Mouse (Mus musculus) MEL (cell line): ENCODE measurements around the gene Tgfb1i1. TPM values are rescaled to one million over a fixed set of nuclear protein-coding genes. Genes with fewer than 3 reads are reported as not detected.

Experiments
- DNase-seq: peaks from one replicate; pipeline ENCODE4 v3.0.0; 2011; ENCODE audit warnings: low read depth, low spot score
- H3K27ac ChIP-seq: 2 replicates; pipeline ENCODE4 v1.5.1; 2012; ENCODE audit warnings: low read depth, mild to moderate bottlenecking, control low read depth, low read length, moderate library complexity; ENCODE audit not compliant: control insufficient read depth
- H3K27me3 ChIP-seq, 2 experiments: fragments of 150-350 bp in 1 of 2; sonication (generic) in 1 of 2; 2 replicates each; pipeline ENCODE4 v1.6.1; 2012; ENCODE audit warnings: low read length in 2 of 2, mild to moderate bottlenecking in 2 of 2, improper control_type of control experiment in 1 of 2, moderate library complexity in 1 of 2; ENCODE audit not compliant: insufficient read depth in 2 of 2, control insufficient read depth in 1 of 2
- H3K36me3 ChIP-seq, 2 experiments: 2 replicates each; pipeline ENCODE4 v1.6.1; 2012 to 2014; ENCODE audit warnings: low read length in 2 of 2, improper control_type of control experiment in 1 of 2, inconsistent platforms in 1 of 2, mild to moderate bottlenecking in 1 of 2; ENCODE audit not compliant: insufficient read depth in 2 of 2, control insufficient read depth in 1 of 2
- H3K4me1 ChIP-seq, 2 experiments: fragments of 150-350 bp in 1 of 2; sonication (generic) in 1 of 2; 2 replicates each; pipeline ENCODE4 v1.6.1; 2012; ENCODE audit warnings: low read length in 2 of 2, improper control_type of control experiment in 1 of 2, mild to moderate bottlenecking in 1 of 2; ENCODE audit not compliant: insufficient read depth in 2 of 2, control insufficient read depth in 1 of 2
- H3K4me3 ChIP-seq, 2 experiments: fragments of 150-350 bp in 1 of 2; sonication (generic) in 1 of 2; 2 replicates each; pipeline ENCODE4 v1.5.1; 2012; ENCODE audit warnings: low read depth in 2 of 2, low read length in 2 of 2, mild to moderate bottlenecking in 2 of 2, moderate library complexity in 2 of 2, control low read depth in 1 of 2, improper control_type of control experiment in 1 of 2; ENCODE audit not compliant: control insufficient read depth in 1 of 2, insufficient read depth in 1 of 2
- H3K79me2 ChIP-seq: 2 replicates; pipeline ENCODE4 v1.6.1; 2012; ENCODE audit warnings: mild to moderate bottlenecking, low read length, moderate library complexity; ENCODE audit not compliant: control insufficient read depth, poor library complexity, insufficient read depth
- H3K9ac ChIP-seq: 2 replicates; pipeline ENCODE4 v1.6.1; 2012; ENCODE audit warnings: low read depth, mild to moderate bottlenecking, control low read depth, low read length, moderate library complexity; ENCODE audit not compliant: control insufficient read depth, poor library complexity, severe bottlenecking
- H3K9me3 ChIP-seq: fragments of 150-350 bp; sonication (generic); replicated peaks from 2 replicates; pipeline ENCODE4 v1.6.1; 2012; ENCODE audit warnings: mild to moderate bottlenecking, low read length, improper control_type of control experiment, moderate library complexity; ENCODE audit not compliant: insufficient read depth
- BHLHE40 ChIP-seq: IDR thresholded peaks from 2 replicates; pipeline ENCODE4 v1.6.1; 2012; ENCODE audit warnings: low read depth, mild to moderate bottlenecking, inconsistent platforms, low read length, improper control_type of control experiment, borderline replicate concordance
- CHD1 ChIP-seq: IDR thresholded peaks from 2 replicates; pipeline ENCODE4 v1.6.1; 2012; ENCODE audit warnings: low read depth, mild to moderate bottlenecking, inconsistent platforms, low read length, improper control_type of control experiment
- CHD2 ChIP-seq: IDR thresholded peaks from 2 replicates; pipeline ENCODE4 v1.6.1; 2011; ENCODE audit warnings: low read length, improper control_type of control experiment
- CTCF ChIP-seq, 3 experiments: IDR thresholded peaks in 2 of 3; conservative IDR thresholded peaks in 1 of 3; 2 replicates each; pipeline ENCODE4 v1.5.1; 2011 to 2012; ENCODE audit warnings: low read length in 3 of 3, low read depth in 2 of 3, mild to moderate bottlenecking in 2 of 3, improper control_type of control experiment in 1 of 3, inconsistent platforms in 1 of 3, mixed read lengths in 1 of 3, moderate library complexity in 1 of 3; ENCODE audit not compliant: control insufficient read depth in 1 of 3, insufficient read depth in 1 of 3, poor library complexity in 1 of 3, severe bottlenecking in 1 of 3
- E2F4 ChIP-seq: IDR thresholded peaks from 2 replicates; pipeline ENCODE4 v1.6.1; 2011; ENCODE audit warnings: low read depth, low read length, improper control_type of control experiment, borderline replicate concordance
- EP300 ChIP-seq, 2 experiments: IDR thresholded peaks; 2 replicates each; pipeline ENCODE4 v1.6.1; 2011; ENCODE audit warnings: improper control_type of control experiment in 2 of 2, low read length in 2 of 2, low read depth in 1 of 2, mild to moderate bottlenecking in 1 of 2
- ETS1 ChIP-seq: IDR thresholded peaks from 2 replicates; pipeline ENCODE4 v1.6.1; 2012; ENCODE audit warnings: low read depth, mild to moderate bottlenecking, inconsistent platforms, low read length, improper control_type of control experiment, moderate library complexity
- GABPA ChIP-seq: IDR thresholded peaks from 2 replicates; pipeline ENCODE4 v1.6.1; 2012; ENCODE audit warnings: low read depth, mild to moderate bottlenecking, inconsistent platforms, low read length, improper control_type of control experiment, moderate library complexity
- GATA1 ChIP-seq: IDR thresholded peaks from 2 replicates; pipeline ENCODE4 v1.6.1; 2011; ENCODE audit warnings: low read depth, low read length, improper control_type of control experiment
- HCFC1 ChIP-seq: IDR thresholded peaks from 2 replicates; pipeline ENCODE4 v1.6.1; 2012; ENCODE audit warnings: low read depth, mild to moderate bottlenecking, inconsistent platforms, low read length, improper control_type of control experiment, moderate library complexity
- JUND ChIP-seq: IDR thresholded peaks from 2 replicates; pipeline ENCODE4 v1.6.1; 2011; ENCODE audit warnings: low read depth, mild to moderate bottlenecking, improper control_type of control experiment, low read length
- MAFK ChIP-seq: IDR thresholded peaks from 2 replicates; pipeline ENCODE4 v1.6.1; 2011; ENCODE audit warnings: low read depth, mild to moderate bottlenecking, low read length, improper control_type of control experiment, borderline replicate concordance
- MAX ChIP-seq: IDR thresholded peaks from 2 replicates; pipeline ENCODE4 v1.6.1; 2011; ENCODE audit warnings: low read length, improper control_type of control experiment
- MAZ ChIP-seq: IDR thresholded peaks from 2 replicates; pipeline ENCODE4 v1.6.1; 2012; ENCODE audit warnings: low read depth, mild to moderate bottlenecking, inconsistent platforms, low read length, improper control_type of control experiment
- MYB ChIP-seq: IDR thresholded peaks from 2 replicates; pipeline ENCODE4 v1.6.1; 2011; ENCODE audit warnings: mild to moderate bottlenecking, low read depth, low read length, improper control_type of control experiment
- POLR2A ChIP-seq, 2 experiments: IDR thresholded peaks; 2 replicates each; pipeline ENCODE4 v1.6.1; 2011 to 2012; ENCODE audit warnings: low read length in 2 of 2, mild to moderate bottlenecking in 2 of 2, control low read depth in 1 of 2, improper control_type of control experiment in 1 of 2, low read depth in 1 of 2, moderate library complexity in 1 of 2; ENCODE audit not compliant: control insufficient read depth in 1 of 2, insufficient read depth in 1 of 2, poor library complexity in 1 of 2
- POLR2AphosphoS2 ChIP-seq: IDR thresholded peaks from 2 replicates; pipeline ENCODE4 v1.6.1; 2011; ENCODE audit warnings: low read length, improper control_type of control experiment
- POLR2AphosphoS5 ChIP-seq: IDR thresholded peaks from 2 replicates; pipeline ENCODE4 v1.6.1; 2012; ENCODE audit warnings: low read depth, borderline replicate concordance, mild to moderate bottlenecking, inconsistent platforms, low read length, moderate library complexity, mixed read lengths
- RAD21 ChIP-seq: IDR thresholded peaks from 2 replicates; pipeline ENCODE4 v1.6.1; 2011; ENCODE audit warnings: mild to moderate bottlenecking, low read depth, low read length, improper control_type of control experiment
- RCOR1 ChIP-seq: IDR thresholded peaks from 2 replicates; pipeline ENCODE4 v1.6.1; 2012; ENCODE audit warnings: low read depth, mild to moderate bottlenecking, inconsistent platforms, low read length, improper control_type of control experiment
- SIN3A ChIP-seq: IDR thresholded peaks from 2 replicates; pipeline ENCODE4 v1.6.1; 2012; ENCODE audit warnings: low read length, improper control_type of control experiment, inconsistent platforms
- TAL1 ChIP-seq: IDR thresholded peaks from 2 replicates; pipeline ENCODE4 v1.6.1; 2012; ENCODE audit warnings: mild to moderate bottlenecking, inconsistent platforms, low read length, moderate library complexity, mixed read lengths
- TBP ChIP-seq: IDR thresholded peaks from 2 replicates; pipeline ENCODE4 v1.8.0; 2011; ENCODE audit warnings: low read depth, low read length, improper control_type of control experiment
- TCF12 ChIP-seq: IDR thresholded peaks from 2 replicates; pipeline ENCODE4 v1.6.1; 2014; ENCODE audit warnings: low read depth, mild to moderate bottlenecking, inconsistent platforms, low read length, improper control_type of control experiment, moderate library complexity
- UBTF ChIP-seq: IDR thresholded peaks from 2 replicates; pipeline ENCODE4 v1.6.1; 2012; ENCODE audit warnings: low read depth, mild to moderate bottlenecking, inconsistent platforms, low read length, improper control_type of control experiment, moderate library complexity, borderline replicate concordance; ENCODE audit not compliant: insufficient read depth
- USF1 ChIP-seq: IDR thresholded peaks from 2 replicates; pipeline ENCODE4 v1.6.1; 2014; ENCODE audit warnings: low read depth, mild to moderate bottlenecking, inconsistent platforms, low read length, improper control_type of control experiment, moderate library complexity
- USF2 ChIP-seq, 2 experiments: IDR thresholded peaks; 2 replicates each; pipeline ENCODE4 v1.6.1; 2011 to 2012; ENCODE audit warnings: improper control_type of control experiment in 2 of 2, low read length in 2 of 2, borderline replicate concordance in 1 of 2, inconsistent platforms in 1 of 2, low read depth in 1 of 2, mild to moderate bottlenecking in 1 of 2; ENCODE audit not compliant: insufficient read depth in 1 of 2
- ZC3H11A ChIP-seq: IDR thresholded peaks from 2 replicates; pipeline ENCODE4 v1.6.1; 2012; ENCODE audit warnings: low read depth, mild to moderate bottlenecking, inconsistent platforms, low read length, improper control_type of control experiment
- ZKSCAN1 ChIP-seq: IDR thresholded peaks from 2 replicates; pipeline ENCODE4 v1.6.1; 2012; ENCODE audit warnings: low read depth, mild to moderate bottlenecking, inconsistent platforms, low read length, improper control_type of control experiment, moderate library complexity
- polyA plus RNA-seq, 2 experiments: library from polyadenylated mRNA; stranded (reverse) in 1 of 2; unstranded in 1 of 2; fragments of >175 nt in 1 of 2; fragments of >200 nt in 1 of 2; gene quantifications; 2 replicates each; pipeline versions ENCODE4 v1.2.1 to v1.2.4; 2012; ENCODE audit warnings: low replicate concordance in 2 of 2, low read depth in 1 of 2; ENCODE audit not compliant: insufficient read length in 2 of 2, insufficient read depth in 1 of 2, missing spikeins in 1 of 2
- total RNA-seq: library from RNA; depleted of rRNA; stranded (reverse); fragments of 300-350 nt; gene quantifications from 2 replicates; pipeline ENCODE4 v1.2.3, GENCODE M21; 2012

Tgfb1i1 gene
- total and polyA plus RNA-seq, 3 experiments = 0.21 TPM; not detected in 2

DNA sequence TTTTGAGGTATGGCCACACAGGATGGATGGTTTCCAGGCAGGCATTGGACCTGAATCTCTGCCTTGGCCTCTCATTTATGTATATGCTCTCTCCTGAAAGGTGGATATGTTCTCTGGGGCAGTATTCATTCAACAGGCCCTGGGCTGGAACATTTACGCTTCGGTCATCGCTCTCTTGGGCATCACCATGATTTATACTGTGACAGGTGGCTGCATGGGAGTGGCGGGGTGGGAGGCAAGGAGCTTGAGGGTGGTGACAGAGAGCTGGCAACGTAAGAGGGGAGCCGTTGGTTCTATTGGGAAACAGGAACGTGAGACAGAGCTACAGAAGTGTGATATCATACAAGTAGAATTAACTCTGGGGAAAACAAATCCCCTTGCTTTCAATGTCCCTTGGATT, 21.2 kb downstream of the Tgfb1i1 start:
- TF ChIP-seq JUND (no peak), CHD1 (no peak), BHLHE40 (no peak), MAZ (no peak), TAL1 (no peak), POLR2AphosphoS2 (no peak), GABPA (no peak), USF2 (IDR thresholded peaks at IDR 0.05; ENCODE audit: borderline replicate concordance in 1 of 2, insufficient read depth in 1 of 2, low read depth in 1 of 2, low read length in 2 of 2) (no peak), UBTF (no peak), POLR2A (IDR thresholded peaks at IDR 0.05; ENCODE audit: control insufficient read depth in 1 of 2, insufficient read depth in 1 of 2, low read depth in 1 of 2, low read length in 2 of 2, poor library complexity in 1 of 2) (no peak), GATA1 (no peak), USF1 (no peak), MYB (no peak), MAFK (no peak), E2F4 (no peak), RAD21 (no peak)
- no peaks in the 10 kb centered on the region for H3K9me3 ChIP-seq
- no peaks in the 10 kb centered on the region; a peak in 1 of 4 replicates for H3K27me3 ChIP-seq
- H3K9ac ChIP-seq = no peak overlapping the region
- no peak overlapping the region for H3K4me3 ChIP-seq
- H3K36me3 ChIP-seq = peaks cover 0 to 2% of the 10 kb centered on the region in 2 experiments; a peak in 1 of 4 replicates
- DNase-seq = no peak
- H3K79me2 ChIP-seq = no peaks in the 10 kb centered on the region
- H3K27ac ChIP-seq = no peak overlapping the region
- peaks cover 0 to 11% of the 10 kb centered on the region in 2 experiments; a peak in 3 of 4 replicates for H3K4me1 ChIP-seq

DNA sequence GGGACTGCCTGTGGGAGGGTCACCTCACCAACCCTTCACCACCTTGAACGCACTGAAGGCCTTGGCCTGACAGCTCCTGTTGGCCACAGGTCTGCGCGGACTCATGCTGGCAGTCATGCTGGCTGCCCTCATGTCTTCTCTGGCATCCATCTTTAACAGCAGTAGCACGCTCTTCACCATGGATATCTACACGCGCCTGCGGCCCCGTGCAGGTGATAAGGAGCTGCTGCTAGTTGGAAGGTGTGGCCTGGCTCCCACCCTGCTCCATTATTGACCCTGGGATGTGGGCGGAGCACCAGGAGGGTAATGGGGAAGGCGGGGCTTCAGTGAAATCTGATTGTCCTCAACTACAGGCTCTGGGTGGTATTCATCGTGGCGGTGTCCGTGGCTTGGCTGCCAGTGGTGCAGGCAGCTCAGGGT, 23.8 kb downstream of the Tgfb1i1 start:
- Histone ChIP-seq H3K79me2 (no peaks in the 10 kb centered on the region), H3K9me3 (no peaks in the 10 kb centered on the region), H3K27me3 (no peaks in the 10 kb centered on the region), H3K4me1 (peaks cover 0 to 11% of the 10 kb centered on the region in 2 experiments; a peak in 3 of 4 replicates), H3K36me3 (peaks cover 0 to 2% of the 10 kb centered on the region in 2 experiments; a peak in 1 of 4 replicates), H3K27ac (no peak overlapping the region), H3K4me3 (no peak overlapping the region), H3K9ac (no peak overlapping the region; the same call in 1 of the 2 replicates)
- DNase-seq = peak; percentile 79
- TF ChIP-seq E2F4 (no peak), CTCF (IDR thresholded peaks at IDR 0.05 in 2 of 3, conservative IDR thresholded peaks at IDR 0.05 in 1 of 3; ENCODE audit: control insufficient read depth in 1 of 3, insufficient read depth in 1 of 3, low read depth in 2 of 3, low read length in 3 of 3, poor library complexity in 1 of 3, severe bottlenecking in 1 of 3) (no peak), JUND (no peak), UBTF (no peak), CHD2 (no peak), ETS1 (no peak), POLR2AphosphoS2 (peak; percentile 95), RCOR1 (no peak), ZC3H11A (no peak), ZKSCAN1 (no peak), GABPA (no peak), USF2 (IDR thresholded peaks at IDR 0.05; ENCODE audit: borderline replicate concordance in 1 of 2, insufficient read depth in 1 of 2, low read depth in 1 of 2, low read length in 2 of 2) (no peak), TBP (no peak), SIN3A (peak; percentile 54; the same call in 1 of the 2 replicates), EP300 (IDR thresholded peaks at IDR 0.05; ENCODE audit: low read depth in 1 of 2, low read length in 2 of 2) (peak in 1 of 2 experiments; percentile 49; a peak in 2 of 4 replicates), MAFK (no peak), MAX (peak; percentile 66), HCFC1 (no peak), POLR2AphosphoS5 (no peak), GATA1 (peak; percentile 57; the same call in 1 of the 2 replicates), TCF12 (peak; percentile 46; the same call in 1 of the 2 replicates), MYB (no peak), CHD1 (no peak)
